Mouse (Mus musculus): ENCODE measurements around the gene Flt3l.
"Not testable (repeated sequence)": the region's sequence is repeated elsewhere in the genome, so short reads cannot be mapped to it uniquely, and the experiment has no call there.

Gene Flt3l

DNA sequence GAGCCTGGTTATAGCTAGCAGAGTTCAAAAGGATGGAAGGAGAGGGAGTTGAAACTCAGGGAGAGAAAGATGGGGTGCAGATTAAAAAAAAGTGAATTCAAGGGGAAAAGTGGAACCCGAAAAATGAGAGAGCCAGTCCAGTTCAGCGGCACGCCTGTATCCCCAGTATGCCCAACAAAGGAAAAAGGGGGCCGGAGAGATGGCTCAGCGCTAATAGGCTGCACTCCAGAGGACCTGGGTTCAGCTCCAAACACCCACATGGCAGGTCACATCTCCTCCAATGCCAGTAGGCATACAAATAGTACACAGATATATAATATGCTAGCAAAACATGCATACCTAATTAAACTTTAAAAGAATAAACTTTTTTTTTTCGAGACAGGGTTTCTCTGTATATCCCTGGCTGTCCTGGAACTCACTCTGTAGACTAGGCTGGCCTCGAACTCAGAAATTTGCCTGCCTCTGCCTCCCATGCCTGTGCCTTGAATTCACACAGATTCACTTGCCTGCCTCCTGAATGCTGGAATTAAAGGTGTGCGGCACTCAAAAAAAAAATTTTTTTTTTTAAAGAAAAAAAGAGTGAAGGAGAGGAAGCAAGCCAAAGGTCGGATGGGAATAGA, 26.9 kb upstream of the Flt3l start:
- DNase-seq, result peak in 1 of 2 experiments; percentile 43

GRCm38 (mm10) chr7:45162551-45162950, 26.3 kb upstream of the Flt3l start:
- no peak for DNase-seq

GRCm38 (mm10) chr7:45161612-45162473, 25.6 kb upstream of the Flt3l start:
- peak; percentile 99 to 100 for DNase-seq

- peak in 1 of 2 experiments; percentile 22 for DNase-seq
These were observed 24.6 kb upstream of the Flt3l start for GRCm38 (mm10) chr7:45160866-45161265.

DNA sequence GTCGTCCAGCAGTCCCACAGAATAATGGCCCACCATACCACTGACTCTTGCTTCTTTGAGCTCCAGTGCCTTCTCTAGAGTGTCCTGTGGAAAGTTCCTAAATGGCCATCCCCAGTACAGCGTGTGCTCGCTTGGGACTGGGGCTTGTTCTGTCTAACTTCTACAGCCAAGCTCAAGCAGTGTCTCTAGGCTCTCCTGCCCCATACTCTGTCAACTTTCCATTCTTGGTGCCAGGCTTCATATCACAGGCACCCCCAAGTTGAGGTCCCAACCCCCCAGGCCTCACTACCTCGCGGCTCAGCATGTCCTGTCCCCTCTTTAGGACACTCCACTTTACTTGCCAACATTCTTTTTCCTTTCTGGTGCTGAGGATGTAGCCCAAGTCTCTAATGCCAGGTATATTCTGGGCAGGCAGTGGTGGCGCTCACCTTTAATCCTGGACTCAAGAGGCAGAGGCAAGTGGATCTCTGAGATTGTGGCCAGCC, 24.1 kb upstream of the Flt3l start:
- DNase-seq, result peak; percentile 4 to 26

DNA sequence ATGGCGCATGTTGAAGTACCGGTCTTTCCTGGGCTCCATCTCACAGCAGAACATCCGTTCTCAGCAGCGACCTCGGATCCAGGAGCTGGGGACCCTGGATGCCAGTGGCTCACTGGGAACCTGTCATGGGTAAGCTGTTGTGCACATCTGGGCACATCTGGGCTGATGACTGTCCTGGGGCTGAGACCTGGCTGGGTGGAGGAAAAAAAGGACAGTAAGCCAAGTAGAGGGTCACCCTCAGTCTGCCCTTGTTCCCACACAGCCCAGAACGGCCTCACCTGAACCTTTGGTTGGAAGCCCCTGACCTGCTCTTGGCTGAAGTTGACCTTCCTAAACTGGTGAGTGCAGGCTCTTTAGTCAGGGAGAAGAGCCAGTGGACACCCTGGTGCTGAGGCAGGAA, 22.8 kb upstream of the Flt3l start:
- DNase-seq, result peak in 1 of 2 experiments; percentile 4

- peak in 1 of 2 experiments; percentile 8 for DNase-seq
These were observed 21.2 kb upstream of the Flt3l start for GRCm38 (mm10) chr7:45157459-45157858.

GRCm38 (mm10) chr7:45156206-45156605, 20.0 kb upstream of the Flt3l start:
- DNase-seq, result no peak

GRCm38 (mm10) chr7:45155590-45155989, 19.4 kb upstream of the Flt3l start:
- no peak for DNase-seq

- peak; percentile 71 to 81 for DNase-seq
These were observed 18.8 kb upstream of the Flt3l start for GRCm38 (mm10) chr7:45154993-45155514.

- DNase-seq, result peak; percentile 99
These were observed 18.1 kb upstream of the Flt3l start, which contains the start of the genes Pih1d1 and Aldh16a1 for GRCm38 (mm10) chr7:45154096-45154992. Gene Pih1d1, plus strand, starts transcription at chr7:45154303. Gene Aldh16a1, minus strand, starts transcription at chr7:45154584.

GRCm38 (mm10) chr7:45153586-45153985, 17.4 kb upstream of the Flt3l start:
- no peak for DNase-seq

- not testable (repeated sequence) for DNase-seq
These were observed 16.8 kb upstream of the Flt3l start for GRCm38 (mm10) chr7:45153052-45153451.

DNA sequence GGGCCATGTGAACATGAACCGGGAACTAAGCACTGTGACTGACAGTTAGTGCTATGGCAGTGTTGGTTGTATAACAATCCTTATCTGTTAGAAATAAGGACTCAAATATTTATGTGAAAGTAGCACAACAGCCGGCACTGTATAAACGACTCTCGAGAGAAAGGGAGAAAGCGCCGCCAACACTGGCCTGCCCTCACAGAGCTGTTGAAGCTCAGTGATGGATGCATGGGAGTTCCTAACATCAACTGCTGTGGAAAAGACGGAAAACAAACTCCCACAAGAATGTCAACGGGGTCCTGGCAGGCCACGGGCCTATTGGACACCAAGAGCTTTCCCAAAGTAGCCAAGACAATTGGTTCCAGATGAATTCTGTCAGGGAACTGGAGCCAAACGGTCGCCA, 15.1 kb upstream of the Flt3l start:
- DNase-seq, result no peak

DNA sequence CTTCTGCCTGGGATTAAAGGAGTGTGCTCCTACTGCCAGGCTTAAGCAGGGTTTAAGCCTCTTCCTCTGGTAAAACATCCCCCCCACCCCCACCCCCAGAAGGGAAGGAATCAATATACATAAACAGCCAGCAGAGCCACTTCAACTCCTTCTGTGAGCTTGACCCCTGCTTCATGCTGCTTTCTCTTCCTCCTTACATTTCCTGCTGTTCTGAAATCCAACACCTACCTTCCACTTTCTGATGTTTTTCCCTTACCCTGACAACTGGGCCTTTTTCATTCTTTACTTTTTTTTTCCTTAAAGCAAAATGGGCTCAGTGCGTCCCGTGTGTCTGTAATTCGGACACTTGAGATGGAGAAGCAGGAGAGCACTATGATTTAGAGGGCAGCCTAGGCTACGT, 14.1 kb upstream of the Flt3l start:
- no peak for DNase-seq

GRCm38 (mm10) chr7:45149545-45149944, 13.3 kb upstream of the Flt3l start:
- DNase-seq, result no peak

- peak in 1 of 2 experiments; percentile 11 for DNase-seq
These were observed 12.4 kb upstream of the Flt3l start for GRCm38 (mm10) chr7:45148534-45149098.

GRCm38 (mm10) chr7:45147899-45148298, 11.7 kb upstream of the Flt3l start:
- no peak for DNase-seq

DNA sequence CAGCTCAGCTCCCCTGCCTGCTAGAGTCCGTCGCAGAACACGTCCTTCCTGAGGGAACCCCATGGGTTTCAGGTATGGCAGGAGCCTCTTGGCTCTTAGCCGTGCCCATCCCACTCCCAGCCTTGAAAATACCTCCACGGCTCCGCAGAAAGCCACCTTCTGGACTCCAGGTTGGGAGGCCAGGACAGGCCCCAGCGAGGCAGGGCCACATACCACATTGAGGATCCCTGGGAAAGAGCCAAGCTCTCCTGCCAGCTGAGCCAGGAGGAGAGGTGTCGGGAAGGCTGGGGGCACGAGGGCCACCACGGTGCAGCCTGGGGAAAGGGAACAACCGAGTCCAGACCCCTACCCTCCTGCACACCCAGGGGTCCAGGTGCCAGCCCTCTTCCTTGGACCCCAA, 11.0 kb upstream of the Flt3l start:
- no peak for DNase-seq

- DNase-seq, result no peak
These were observed 9.2 kb upstream of the Flt3l start for GRCm38 (mm10) chr7:45145460-45145859.

DNA sequence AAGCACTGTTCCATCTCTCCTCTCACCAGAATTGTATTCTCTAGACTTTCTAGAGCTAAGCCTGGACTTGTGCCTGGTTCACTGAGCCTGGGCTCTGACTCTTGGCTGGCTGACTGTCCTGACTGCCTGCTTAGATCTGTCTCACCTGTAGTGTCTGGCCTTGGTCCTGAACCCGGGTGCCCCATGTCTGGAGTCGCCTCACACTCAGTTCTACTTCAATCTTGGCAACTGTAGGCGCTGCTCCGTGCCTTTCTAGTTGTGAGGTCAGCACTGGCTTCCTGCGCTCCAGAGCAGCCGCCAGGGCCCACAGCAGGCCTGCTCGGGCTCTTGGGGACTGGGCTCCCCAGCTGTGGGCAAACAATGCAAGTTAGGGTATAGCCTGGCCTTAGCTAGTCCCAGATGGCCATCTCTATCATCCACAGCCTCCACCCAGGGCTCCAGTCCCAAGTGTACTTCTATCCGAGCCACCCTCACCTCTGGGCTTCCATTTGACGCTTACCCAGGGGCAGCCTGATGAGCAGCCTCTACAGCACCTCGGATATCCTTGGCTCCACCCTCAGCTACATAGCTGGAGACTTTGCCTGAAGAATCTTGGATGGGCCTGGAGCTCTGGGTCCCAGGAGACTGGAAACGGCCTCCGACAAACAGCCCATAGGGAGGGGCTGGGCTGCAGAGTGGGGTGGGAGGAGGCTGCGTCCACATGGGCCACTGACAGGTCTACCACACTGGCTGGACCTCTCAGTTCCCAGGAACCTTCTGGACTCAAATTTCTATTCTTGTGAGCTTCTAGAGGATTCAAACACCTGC, 8.3 kb upstream of the Flt3l start:
- DNase-seq, result no peak

All from cerebellum, postnatal 25 days (tissue).